ENCODE assay signal across 20 mouse cellular contexts in the genomic region with DNA sequence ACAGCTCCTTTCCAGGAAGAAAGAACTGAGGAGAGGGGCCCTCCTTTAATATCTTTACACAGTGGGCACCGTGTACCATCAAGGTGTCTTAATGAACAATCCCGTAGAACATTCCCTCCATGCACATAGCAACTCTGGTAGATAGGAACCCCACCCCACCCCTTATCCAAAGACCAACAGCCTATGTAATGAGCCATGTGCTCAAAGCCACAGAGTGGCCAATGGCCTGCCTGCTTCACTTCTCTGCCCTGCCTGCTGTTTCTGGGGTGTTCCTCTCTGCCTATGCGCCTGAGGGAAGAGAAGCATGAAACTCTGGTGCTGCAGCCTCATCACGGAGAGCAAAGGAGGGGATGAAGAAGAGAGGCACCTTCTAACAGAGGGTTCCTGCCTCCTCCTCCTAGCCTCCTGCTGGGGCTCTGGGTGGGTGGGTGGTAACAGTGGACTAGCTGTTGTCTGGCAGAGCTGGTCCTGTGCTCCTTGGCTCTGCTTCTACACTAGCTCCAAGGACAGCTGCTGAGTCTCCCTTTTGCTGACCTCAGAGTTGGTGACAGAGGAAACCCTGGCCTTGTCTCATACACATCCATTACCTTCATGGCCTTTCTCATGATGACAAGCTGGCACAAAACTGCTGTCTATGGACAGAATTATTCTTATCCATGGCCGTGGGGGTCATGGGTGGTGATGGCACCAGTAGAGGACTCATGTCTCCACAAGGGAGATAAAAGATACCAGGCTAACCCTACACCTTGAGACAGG.
DNase-seq lines count a peak whose midpoint lies in the region; ATAC-seq and TF ChIP-seq lines count a peak whose summit lies in the region.
"Had no signal": no experiment of that assay in that cellular context is flagged by ENCODE, and none has a peak within 500 bp of the region (broad histone marks: within the 10 kb centered on the region; RNA-seq: fewer than 3 reads in every experiment).

No protein-coding gene starts in this region.

- H3K27me3 ChIP-seq in heart, adult 2 months (ENCODE audit: control insufficient read depth, insufficient read depth, low read length), result no peaks in the 10 kb centered on the region
- no peaks in the 10 kb centered on the region for H3K27me3 ChIP-seq in intestine, embryonic 15.5 days (replicated peaks)
- H3K27me3 ChIP-seq in intestine, postnatal 0 days (replicated peaks; ENCODE audit: control insufficient read depth, insufficient read depth, low read length), result no peaks in the 10 kb centered on the region
- no peaks in the 10 kb centered on the region for H3K27me3 ChIP-seq in intestine, embryonic 16.5 days (replicated peaks; ENCODE audit: control insufficient read depth, insufficient read depth, low read length)
- H3K27me3 ChIP-seq: kidney, embryonic 15.5 days; limb, embryonic 12.5 days; neural tube, embryonic 15.5 days; Patski had no signal

- H3K27ac ChIP-seq in heart, adult 2 months, result peak overlapping the region; percentile 42
- no peak overlapping the region for H3K27ac ChIP-seq in intestine, embryonic 15.5 days
- no peak overlapping the region for H3K27ac ChIP-seq in intestine, postnatal 0 days (ENCODE audit: low read depth, low read length)
- no peak overlapping the region for H3K27ac ChIP-seq in intestine, embryonic 16.5 days (ENCODE audit: low read length)
- H3K27ac ChIP-seq: hindbrain, embryonic 10.5 days; kidney, embryonic 15.5 days; left cerebral cortex, adult 2 months; limb, embryonic 12.5 days; liver, embryonic 14.5 days; neural tube, embryonic 15.5 days had no signal

- intact Hi-C loops in heart, adult 2 months (cut with DNase I), result no loop called here

- no peak for TF ChIP-seq EP300 in heart, adult 2 months (IDR thresholded peaks at IDR 0.05; ENCODE audit: insufficient read depth, low read depth, low read length)

- no peak for TF ChIP-seq CTCF in heart, adult 2 months (IDR thresholded peaks at IDR 0.05)
- no peak for TF ChIP-seq CTCF in intestine, postnatal 0 days (IDR thresholded peaks at IDR 0.05; ENCODE audit: low read depth)

- DNase-seq in heart, adult 2 months, result no peak
- no peak for DNase-seq in heart, adult 9 months (ENCODE audit: low spot score in 2 of 2)
- DNase-seq in adrenal gland, adult 8-10 months, result peak; percentile 81
- no peak for DNase-seq in thymus, postnatal 0 days (ENCODE audit: low spot score)
- DNase-seq in urinary bladder, postnatal 4 days (ENCODE audit: low spot score in 2 of 2), result no peak
- DNase-seq: B cell, adult 2 months; cerebellum, adult 9-10 months; retina, postnatal 1 day; thymus, postnatal 25 days had no signal

- no peak overlapping the region for H3K4me3 ChIP-seq in heart, adult 2 months
- H3K4me3 ChIP-seq in intestine, embryonic 15.5 days (replicated peaks), result no peak overlapping the region
- H3K4me3 ChIP-seq in intestine, postnatal 0 days (ENCODE audit: low read depth, low read length), result no peak overlapping the region
- no peak overlapping the region for H3K4me3 ChIP-seq in intestine, embryonic 16.5 days (ENCODE audit: low read length)
- H3K4me3 ChIP-seq: hindbrain, embryonic 10.5 days; kidney, embryonic 15.5 days; left cerebral cortex, adult 2 months; limb, embryonic 12.5 days; megakaryocyte, embryonic 14.5 days; neural tube, embryonic 15.5 days had no signal

- no peak overlapping the region for H3K4me2 ChIP-seq in intestine, embryonic 15.5 days (replicated peaks)
- no peak overlapping the region for H3K4me2 ChIP-seq in intestine, postnatal 0 days (replicated peaks; ENCODE audit: low read depth)
- H3K4me2 ChIP-seq in intestine, embryonic 16.5 days (ENCODE audit: low read depth, low read length), result no peak overlapping the region
- H3K4me2 ChIP-seq: kidney, embryonic 15.5 days; limb, embryonic 12.5 days; neural tube, embryonic 15.5 days had no signal

- ATAC-seq in intestine, embryonic 15.5 days, result peak; percentile 32; the same call in 1 of the 2 replicates
- no peak for ATAC-seq in intestine, postnatal 0 days
- 0 out of 2 replicates have a peak, but pooled peaks have one; percentile 36 for ATAC-seq in intestine, embryonic 16.5 days
- ATAC-seq: Patski had no signal

- WGBS in heart, adult 2 months, result 81% methylated on average over 5 of the region's 5 CpGs
- WGBS in intestine, embryonic 15.5 days, result 81% methylated on average over 5 of the region's 5 CpGs
- 80% methylated on average over 5 of the region's 5 CpGs for WGBS in intestine, postnatal 0 days
- 81% methylated on average over 5 of the region's 5 CpGs for WGBS in intestine, embryonic 16.5 days

- no peak overlapping the region for H3K9ac ChIP-seq in heart, adult 2 months (ENCODE audit: low read depth, low read length)
- no peak overlapping the region for H3K9ac ChIP-seq in intestine, embryonic 15.5 days
- H3K9ac ChIP-seq in intestine, postnatal 0 days (ENCODE audit: low read depth, low read length), result no peak overlapping the region
- H3K9ac ChIP-seq in intestine, embryonic 16.5 days (ENCODE audit: low read depth, low read length), result no peak overlapping the region
- H3K9ac ChIP-seq: kidney, embryonic 15.5 days; limb, embryonic 12.5 days; liver, embryonic 14.5 days; neural tube, embryonic 15.5 days had no signal

- no peaks in the 10 kb centered on the region for H3K9me3 ChIP-seq in intestine, embryonic 15.5 days
- no peaks in the 10 kb centered on the region for H3K9me3 ChIP-seq in intestine, postnatal 0 days (ENCODE audit: control insufficient read depth)
- no peaks in the 10 kb centered on the region for H3K9me3 ChIP-seq in intestine, embryonic 16.5 days (ENCODE audit: control insufficient read depth, low read length)
- H3K9me3 ChIP-seq: hindbrain, embryonic 10.5 days; kidney, embryonic 15.5 days; limb, embryonic 12.5 days; megakaryocyte, embryonic 14.5 days; neural tube, embryonic 15.5 days had no signal

- peaks cover 6% of the 10 kb centered on the region for H3K36me3 ChIP-seq in heart, adult 2 months (ENCODE audit: control insufficient read depth, insufficient read depth, low read length)
- no peaks in the 10 kb centered on the region for H3K36me3 ChIP-seq in intestine, embryonic 15.5 days
- H3K36me3 ChIP-seq in intestine, postnatal 0 days (ENCODE audit: control insufficient read depth, insufficient read depth), result no peaks in the 10 kb centered on the region
- H3K36me3 ChIP-seq in intestine, embryonic 16.5 days (ENCODE audit: control insufficient read depth, insufficient read depth, low read length), result no peaks in the 10 kb centered on the region
- H3K36me3 ChIP-seq: hindbrain, embryonic 10.5 days; kidney, embryonic 15.5 days; limb, embryonic 12.5 days; neural tube, embryonic 15.5 days had no signal

- no peaks in the 10 kb centered on the region; the same call in 1 of the 2 replicates for H3K79me2 ChIP-seq in heart, adult 2 months (replicated peaks; ENCODE audit: control insufficient read depth, insufficient read depth, low read length)

- TF ChIP-seq POLR2A in heart, adult 2 months (IDR thresholded peaks at IDR 0.05; ENCODE audit: insufficient read depth, low read depth, low read length), result no peak

- H3K4me1 ChIP-seq in heart, adult 2 months (ENCODE audit: control insufficient read depth, insufficient read depth, low read length), result peaks cover 30% of the 10 kb centered on the region
- 0 out of 2 replicates have a peak, but pooled peaks cover 5% of the 10 kb centered on the region for H3K4me1 ChIP-seq in intestine, embryonic 15.5 days (replicated peaks)
- H3K4me1 ChIP-seq in intestine, postnatal 0 days (replicated peaks; ENCODE audit: control insufficient read depth, insufficient read depth, low read length), result no peaks in the 10 kb centered on the region
- H3K4me1 ChIP-seq in intestine, embryonic 16.5 days (ENCODE audit: control insufficient read depth, insufficient read depth, low read length), result 0 out of 2 replicates have a peak, but pooled peaks cover 8% of the 10 kb centered on the region
- H3K4me1 ChIP-seq: megakaryocyte, embryonic 14.5 days; neural tube, embryonic 15.5 days had no signal
